Mouse (Mus musculus) olfactory bulb, adult 2 months (tissue): ENCODE results near the gene Taf1c.

ENCODE experiments used
- CTCF ChIP-seq: fragments of 200-500 bp; IDR thresholded peaks from 2 replicates; pipeline ENCODE4 v1.5.1; 2012; ENCODE audit warnings: low read depth, mild to moderate bottlenecking, low read length, moderate library complexity; ENCODE audit not compliant: insufficient read depth
- POLR2A ChIP-seq: fragments of 200-500 bp; IDR thresholded peaks from 2 replicates; pipeline ENCODE4 v1.6.1; 2012; ENCODE audit warnings: mild to moderate bottlenecking, low read depth, low read length, moderate library complexity; ENCODE audit not compliant: insufficient read depth

- no peak for TF ChIP-seq POLR2A
- no peak for TF ChIP-seq CTCF
Observed at GRCm38 (mm10) chr8:119632909-119633308, 27.9 kb upstream of the Taf1c start.
